Mouse (Mus musculus) liver, embryonic 12.5 days (tissue): ENCODE results near the gene Lrch3. TPM values are rescaled to one million over a fixed set of nuclear protein-coding genes. Genes with fewer than 3 reads are reported as not detected.
"Not testable (repeated sequence)": the region's sequence is repeated elsewhere in the genome, so short reads cannot be mapped to it uniquely, and the experiment has no call there.

Experiments used
- ATAC-seq: fragments of 200-750 bp; cut with Nextera tagmentation; 2 replicates; pipeline ENCODE4 v1.8.0; 2017; ENCODE audit warnings: moderate number of reproducible peaks, mild to moderate bottlenecking, moderate library complexity
- H3K27ac ChIP-seq: fragments of 300-500 bp; sonication (generic); 2 replicates; pipeline ENCODE4 v1.5.1; 2016; ENCODE audit warnings: mild to moderate bottlenecking
- H3K27me3 ChIP-seq: fragments of 300-500 bp; sonication (generic); replicated peaks from 2 replicates; pipeline ENCODE4 v1.6.1; 2016; ENCODE audit warnings: mild to moderate bottlenecking, moderate library complexity
- H3K36me3 ChIP-seq: fragments of 300-500 bp; sonication (generic); 2 replicates; pipeline ENCODE4 v1.6.1; 2016; ENCODE audit warnings: mild to moderate bottlenecking, moderate library complexity
- H3K4me1 ChIP-seq: fragments of 300-500 bp; sonication (generic); 2 replicates; pipeline ENCODE4 v1.6.1; 2016
- H3K4me2 ChIP-seq: fragments of 300-500 bp; sonication (generic); 2 replicates; pipeline ENCODE4 v1.6.1; 2016; ENCODE audit warnings: mild to moderate bottlenecking, moderate library complexity
- H3K4me3 ChIP-seq: fragments of 300-500 bp; sonication (generic); 2 replicates; pipeline ENCODE4 v1.5.1; 2016; ENCODE audit warnings: mild to moderate bottlenecking, moderate library complexity
- H3K9ac ChIP-seq: fragments of 300-500 bp; sonication (generic); 2 replicates; pipeline ENCODE4 v1.6.1; 2016; ENCODE audit warnings: mild to moderate bottlenecking, moderate library complexity
- H3K9me3 ChIP-seq: fragments of 300-500 bp; sonication (generic); replicated peaks from 2 replicates; pipeline ENCODE4 v1.6.1; 2016; ENCODE audit warnings: mild to moderate bottlenecking, moderate library complexity
- WGBS: fragments of 180-500 bp; shearing (Covaris S2); methylation state at CpG from one replicate; pipeline ENCODE4 v1.1.7; 2016; ENCODE audit not compliant: insufficient replicate concordance; 5-methylcytosine and 5-hydroxymethylcytosine counted together
- polyA plus RNA-seq: library from polyadenylated mRNA; unstranded; fragments of >200 nt; fragmentation: Nextera tagmentation; extraction: Ambion mirVana; gene quantifications from 2 replicates; pipeline ENCODE4 v1.2.1, GENCODE M21; 2016

Lrch3 gene
- polyA plus RNA-seq: 9.9 and 10.1 TPM in 2 replicates

DNA sequence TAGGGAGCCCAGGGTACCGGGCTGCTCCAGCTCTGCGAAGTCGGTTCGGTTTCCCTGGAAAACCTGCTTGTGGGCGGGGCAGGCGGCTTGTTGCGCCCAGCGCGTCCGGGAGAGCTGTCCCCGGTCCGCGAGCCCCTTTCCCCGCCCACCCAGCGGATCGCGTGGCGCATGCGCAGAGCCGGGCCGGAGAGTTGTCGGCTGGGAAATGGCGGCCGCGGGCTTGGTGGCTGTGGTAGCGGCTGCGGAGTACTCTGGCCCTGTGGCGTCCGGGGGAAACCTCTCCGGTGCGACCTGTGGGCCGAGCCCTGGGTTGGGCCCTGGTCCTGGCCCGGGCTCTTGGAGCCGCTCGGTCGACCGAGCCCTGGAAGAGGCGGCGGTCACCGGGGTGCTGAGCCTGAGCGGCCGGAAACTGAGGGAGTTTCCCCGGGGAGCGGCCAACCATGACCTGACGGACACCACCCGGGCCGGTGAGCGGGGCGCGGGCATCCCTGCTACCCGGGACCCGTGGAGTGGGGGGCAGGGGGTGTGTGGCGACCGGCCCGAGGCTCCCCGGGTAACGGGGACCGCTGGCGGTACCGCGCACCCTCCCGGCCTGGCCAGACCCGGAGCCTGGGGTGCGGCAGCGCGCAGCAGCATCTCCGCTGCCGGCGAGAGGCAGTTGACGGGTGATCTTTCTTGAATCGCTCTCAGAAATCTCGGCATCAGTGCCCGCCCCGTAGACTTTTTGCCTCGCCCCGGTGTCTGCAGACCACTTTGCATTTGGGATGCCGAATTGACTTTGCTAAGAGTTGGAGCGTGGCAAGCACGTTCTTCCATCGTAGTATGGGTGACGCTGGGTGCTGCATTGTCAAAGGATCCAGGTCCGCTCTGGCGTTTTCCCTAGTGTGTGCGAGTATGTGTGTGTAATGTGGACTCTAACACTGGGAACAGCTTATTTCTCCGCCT, at the start of gene Lrch3:
TSS of gene Lrch3 (plus strand) at position 164 of the 945 bp plus-strand sequence.
- H3K27me3 ChIP-seq: no peaks in the 10 kb centered on the region
- no peaks in the 10 kb centered on the region for H3K9me3 ChIP-seq
- under 1% methylated on average over 85 of the region's 85 CpGs for WGBS
- ATAC-seq: peak; percentile 90
- peak within 1 kb of the TSS; percentile 84 for H3K4me3 ChIP-seq
- peak within 1 kb of the TSS; percentile 86 for H3K4me2 ChIP-seq
- H3K36me3 ChIP-seq: peaks cover 1% of the 10 kb centered on the region; the same call in 1 of the 2 replicates
- H3K4me1 ChIP-seq: peaks cover 36% of the 10 kb centered on the region
- peak within 1 kb of the TSS; percentile 86 for H3K27ac ChIP-seq
- peak within 1 kb of the TSS; percentile 94 for H3K9ac ChIP-seq

DNA sequence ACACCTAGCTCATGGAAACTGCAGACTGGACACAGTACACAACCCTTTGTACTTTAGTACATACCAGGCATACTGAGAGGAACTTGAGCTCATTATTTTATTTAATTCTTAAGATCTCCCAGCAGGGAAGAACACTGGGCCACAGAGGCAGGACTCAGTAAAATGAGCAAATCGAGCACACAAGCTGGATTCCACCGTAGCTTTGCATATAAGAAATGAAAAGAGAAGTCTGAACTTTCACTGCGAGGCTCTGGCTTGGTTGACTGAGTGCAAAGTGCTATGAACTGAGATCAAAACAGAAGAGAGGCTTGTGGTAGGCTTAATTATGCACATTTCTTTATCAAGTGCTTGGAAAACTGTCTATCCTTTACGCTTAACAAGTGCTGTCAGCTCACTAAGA, 48.5 kb upstream of the Lrch3 start:
- Histone ChIP-seq H3K27me3 (no peaks in the 10 kb centered on the region), H3K9me3 (no peaks in the 10 kb centered on the region), H3K4me2 (no peak overlapping the region), H3K9ac (no peak overlapping the region), H3K4me1 (peaks cover 19% of the 10 kb centered on the region), H3K27ac (no peak overlapping the region), H3K36me3 (peaks cover 9% of the 10 kb centered on the region), H3K4me3 (no peak overlapping the region)
- no peak for ATAC-seq
- 82% methylated on average over 4 of the region's 4 CpGs for WGBS

DNA sequence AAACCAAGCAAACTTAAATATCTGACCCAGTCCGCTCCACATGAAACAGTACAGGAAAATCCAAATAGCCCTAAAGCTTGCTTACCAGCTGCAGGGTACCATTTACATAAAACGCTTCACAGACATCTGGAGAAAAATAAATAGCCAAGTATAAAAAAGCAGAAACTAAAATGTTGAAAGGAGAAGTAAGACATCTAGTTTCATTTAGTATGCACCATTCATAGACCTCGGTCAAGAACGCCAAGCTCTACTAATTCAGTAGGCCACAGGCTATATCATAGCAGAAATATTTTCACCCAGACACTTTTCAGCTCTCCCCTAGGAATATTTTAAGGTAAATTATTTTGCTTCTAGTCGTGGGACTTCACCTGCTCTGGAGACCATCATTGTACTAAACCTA, 47.2 kb upstream of the Lrch3 start:
- H3K4me1 ChIP-seq: peaks cover 19% of the 10 kb centered on the region
- peak overlapping the region; percentile 93 for H3K4me2 ChIP-seq
- no peaks in the 10 kb centered on the region for H3K9me3 ChIP-seq
- 72% methylated on average over 5 of the region's 5 CpGs for WGBS
- H3K4me3 ChIP-seq: no peak overlapping the region
- H3K36me3 ChIP-seq: peaks cover 3% of the 10 kb centered on the region; the same call in 1 of the 2 replicates
- no peak for ATAC-seq
- H3K9ac ChIP-seq: no peak overlapping the region
- H3K27ac ChIP-seq: no peak overlapping the region
- H3K27me3 ChIP-seq: no peaks in the 10 kb centered on the region

DNA sequence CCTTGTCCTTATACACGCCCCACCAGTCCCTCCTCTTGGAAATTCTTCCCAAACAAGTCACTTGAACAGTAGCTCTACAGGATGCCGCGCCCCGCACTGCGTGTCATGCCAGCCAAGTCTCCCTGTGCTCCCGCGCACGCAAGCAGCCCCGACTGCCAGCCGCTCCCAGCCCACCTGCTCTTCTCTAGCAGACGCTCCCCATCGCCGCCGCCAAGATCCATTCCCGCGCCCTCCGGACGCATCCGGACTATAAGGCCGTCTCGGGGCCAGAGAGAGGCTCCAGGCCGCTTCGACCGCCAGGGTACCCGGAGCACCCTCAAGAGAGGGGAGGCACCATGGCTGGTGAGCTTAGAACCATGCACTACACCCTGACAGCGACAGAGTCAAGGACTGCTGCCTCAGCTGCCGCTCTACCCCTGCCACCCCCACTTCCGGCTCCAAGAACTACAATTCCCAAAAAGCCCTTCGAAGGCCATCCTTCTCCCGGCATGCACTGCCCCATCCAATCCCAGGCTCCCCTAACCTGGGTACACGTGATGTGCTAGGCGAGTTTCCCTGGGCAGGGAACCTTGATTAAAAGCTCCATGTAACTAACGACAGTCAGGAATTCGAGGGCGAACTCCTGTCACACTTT, 45.9 kb upstream of the Lrch3 start:
- H3K9me3 ChIP-seq: no peaks in the 10 kb centered on the region
- peak; percentile 97 for ATAC-seq
- peaks cover 3% of the 10 kb centered on the region; the same call in 1 of the 2 replicates for H3K36me3 ChIP-seq
- H3K4me1 ChIP-seq: peaks cover 19% of the 10 kb centered on the region
- peak overlapping the region; percentile 85 for H3K4me3 ChIP-seq
- peak overlapping the region; percentile 93 for H3K4me2 ChIP-seq
- peak overlapping the region; percentile 79 for H3K9ac ChIP-seq
- under 1% methylated on average over 35 of the region's 35 CpGs for WGBS
- H3K27ac ChIP-seq: peak overlapping the region; percentile 64
- 0 out of 2 replicates have a peak, but pooled peaks cover 1% of the 10 kb centered on the region for H3K27me3 ChIP-seq

DNA sequence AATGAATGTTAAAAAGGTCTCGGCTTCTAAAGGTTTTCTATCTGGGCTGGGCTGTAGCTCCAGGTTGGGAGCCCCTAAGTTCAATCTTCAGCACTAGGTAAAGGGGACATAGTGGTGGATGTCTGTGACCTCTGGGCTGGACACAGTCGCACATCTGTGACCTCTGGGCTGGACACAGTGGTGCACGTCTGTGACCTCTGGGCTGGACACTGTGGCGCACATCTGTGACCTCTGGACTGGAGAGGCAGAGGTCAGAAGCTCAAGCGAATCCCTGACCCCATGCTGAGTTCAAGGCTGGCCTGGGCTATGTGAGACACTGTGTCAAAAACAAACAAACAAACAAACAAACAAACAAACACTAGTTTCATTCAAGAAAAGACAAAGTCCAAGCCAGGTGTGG, 43.7 kb upstream of the Lrch3 start:
- Histone ChIP-seq H3K9ac (no peak overlapping the region), H3K27ac (no peak overlapping the region), H3K4me1 (peaks cover 19% of the 10 kb centered on the region), H3K4me2 (no peak overlapping the region), H3K27me3 (peaks cover 5% of the 10 kb centered on the region; the same call in 1 of the 2 replicates), H3K36me3 (no peaks in the 10 kb centered on the region), H3K4me3 (no peak overlapping the region), H3K9me3 (no peaks in the 10 kb centered on the region)
- 63% methylated on average over 5 of the region's 5 CpGs for WGBS
- no peak for ATAC-seq

DNA sequence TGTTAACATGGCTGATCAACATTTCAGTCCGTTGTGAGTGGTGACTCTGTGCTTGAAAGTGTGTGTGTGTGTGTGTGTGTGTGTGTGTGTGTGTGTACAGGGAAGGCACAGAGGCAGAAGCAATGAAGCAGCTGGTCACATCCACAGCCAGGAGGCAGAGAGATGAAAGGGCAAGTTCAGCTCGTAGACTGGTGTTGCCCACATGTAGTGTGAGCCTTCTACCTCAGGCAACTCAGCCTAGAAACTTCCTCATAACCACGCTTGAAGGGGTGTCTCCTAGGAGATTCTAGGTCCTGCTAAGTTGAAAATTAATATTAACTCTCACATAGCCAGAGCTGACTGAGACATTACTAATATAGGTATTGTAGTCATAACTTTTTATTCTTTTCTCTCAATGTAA, 40.5 kb upstream of the Lrch3 start:
- H3K4me3 ChIP-seq: no peak overlapping the region
- peaks cover 17% of the 10 kb centered on the region for H3K4me1 ChIP-seq
- no peaks in the 10 kb centered on the region for H3K36me3 ChIP-seq
- no peak overlapping the region for H3K4me2 ChIP-seq
- H3K9ac ChIP-seq: no peak overlapping the region
- H3K9me3 ChIP-seq: no peaks in the 10 kb centered on the region
- no peak for ATAC-seq
- peaks cover 5% of the 10 kb centered on the region; the same call in 1 of the 2 replicates for H3K27me3 ChIP-seq
- no peak overlapping the region for H3K27ac ChIP-seq
- WGBS: 31% methylated on average over 3 of the region's 3 CpGs

DNA sequence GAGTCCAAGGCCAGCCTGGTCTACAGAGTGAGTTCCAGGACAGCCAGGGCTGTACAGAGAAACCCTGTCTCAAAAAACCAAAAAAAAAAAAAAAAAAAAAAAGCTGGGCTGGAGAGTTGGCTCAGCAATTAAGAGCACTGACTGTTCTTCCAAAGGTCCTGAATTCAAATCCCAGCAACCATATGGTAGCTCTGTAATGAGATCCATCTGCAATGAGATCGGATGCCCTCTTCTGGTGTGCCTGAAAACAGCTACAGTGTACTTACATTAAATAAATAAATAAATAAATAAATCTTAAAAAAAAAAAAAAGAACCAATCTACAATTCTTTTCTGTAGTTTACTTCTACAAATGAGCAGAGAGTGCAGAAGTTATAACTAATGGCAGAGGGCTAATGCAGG, 38.6 kb upstream of the Lrch3 start:
- not testable (repeated sequence) for H3K4me2 ChIP-seq, H3K4me3 ChIP-seq, ATAC-seq, H3K9ac ChIP-seq, H3K27ac ChIP-seq, H3K36me3 ChIP-seq, H3K27me3 ChIP-seq, H3K9me3 ChIP-seq
- 47% methylated on average over 1 of the region's 1 CpGs for WGBS
- H3K4me1 ChIP-seq: peaks cover 24% of the 10 kb centered on the region

DNA sequence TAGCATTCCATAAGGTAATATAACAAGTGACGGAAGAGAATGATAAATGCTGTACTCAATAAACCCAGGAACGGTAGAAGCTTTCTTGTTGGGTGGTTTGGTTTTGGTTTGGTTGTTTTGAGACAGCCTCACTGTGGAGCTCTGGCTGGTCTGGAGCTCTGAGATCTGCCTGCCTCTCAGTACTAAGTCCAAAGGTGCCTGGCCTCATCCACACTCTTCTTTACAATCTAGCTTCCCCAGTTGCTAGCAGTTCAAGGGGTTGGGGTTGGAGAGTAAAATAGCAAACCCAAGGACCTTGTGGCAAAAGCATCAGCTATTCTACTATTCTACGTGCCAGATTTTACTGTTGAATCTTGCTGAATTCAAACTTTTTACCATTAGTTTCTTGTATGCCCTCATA, 38.1 kb upstream of the Lrch3 start:
- Histone ChIP-seq H3K4me2 (no peak overlapping the region), H3K9me3 (no peaks in the 10 kb centered on the region), H3K4me3 (no peak overlapping the region), H3K4me1 (peaks cover 24% of the 10 kb centered on the region), H3K27me3 (peaks cover 5% of the 10 kb centered on the region; the same call in 1 of the 2 replicates), H3K9ac (no peak overlapping the region), H3K36me3 (no peaks in the 10 kb centered on the region), H3K27ac (no peak overlapping the region)
- 84% methylated on average over 3 of the region's 3 CpGs for WGBS
- no peak for ATAC-seq

DNA sequence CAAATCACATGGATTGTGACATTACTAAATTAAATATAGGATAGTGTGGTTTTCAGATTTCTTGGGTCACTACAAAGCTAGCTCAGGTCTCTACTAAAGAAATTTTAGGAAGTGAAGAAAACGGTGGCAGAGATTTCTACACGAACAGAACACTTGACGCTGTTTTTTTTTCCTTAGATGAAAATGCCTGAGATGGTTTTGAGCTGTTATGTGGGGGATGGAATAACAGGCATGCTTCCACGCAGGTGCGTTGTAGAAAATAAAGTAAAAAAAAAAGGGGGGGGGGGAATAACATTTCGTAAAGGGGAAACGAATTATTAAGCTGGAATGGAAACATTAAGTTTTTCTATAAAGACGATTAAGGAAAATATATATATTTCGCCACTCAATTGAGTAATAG, 37.1 kb upstream of the Lrch3 start:
- Histone ChIP-seq H3K9ac (peak overlapping the region; percentile 92; the same call in 1 of the 2 replicates), H3K4me1 (peaks cover 24% of the 10 kb centered on the region), H3K9me3 (no peaks in the 10 kb centered on the region), H3K4me3 (peak overlapping the region; percentile 76), H3K4me2 (peak overlapping the region; percentile 98), H3K27ac (no peak overlapping the region), H3K27me3 (peaks cover 5% of the 10 kb centered on the region; the same call in 1 of the 2 replicates), H3K36me3 (no peaks in the 10 kb centered on the region)
- WGBS: 33% methylated on average over 9 of the region's 9 CpGs
- no peak for ATAC-seq

DNA sequence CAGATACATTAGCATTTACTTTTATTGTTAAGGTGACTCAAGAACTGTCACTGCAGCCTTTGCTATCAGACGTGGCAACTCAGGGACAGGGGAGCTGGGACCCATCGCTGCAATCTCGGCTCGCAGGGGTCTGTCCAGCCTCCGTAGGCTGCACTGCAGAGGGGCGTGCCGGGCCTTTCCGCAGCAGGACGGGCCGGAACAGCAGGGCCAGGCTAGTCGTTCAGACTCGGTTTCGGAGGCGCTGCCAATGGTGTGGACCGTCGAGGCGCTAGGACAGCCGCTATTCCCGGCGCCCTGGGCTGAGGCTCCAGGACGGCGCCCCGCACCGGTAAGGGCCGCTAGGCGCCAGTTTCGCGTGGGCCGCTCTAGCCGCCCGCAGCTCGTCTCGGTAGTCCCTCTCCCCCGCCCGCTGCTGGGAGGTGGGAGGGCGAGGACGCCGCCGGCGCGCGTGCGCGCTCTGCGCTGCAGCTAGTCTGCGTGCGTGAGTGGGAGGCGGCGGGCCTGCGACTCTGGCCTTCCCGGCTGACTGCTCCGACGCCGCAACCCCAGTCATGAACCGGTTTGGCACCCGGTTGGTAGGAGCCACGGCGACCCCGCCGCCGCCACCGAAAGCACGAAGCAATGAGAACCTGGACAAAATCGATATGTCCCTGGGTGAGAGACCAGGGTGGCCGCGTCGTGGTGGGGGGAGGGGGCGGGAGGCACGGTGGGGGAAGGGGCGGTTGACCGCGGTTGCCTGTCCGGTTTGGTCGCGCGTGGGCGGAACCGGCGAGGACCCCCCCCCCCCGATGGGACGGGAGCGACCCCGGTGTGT, 36.4 kb upstream of the Lrch3 start, which contains the start of the genes Fyttd1 and Rubcn:
TSS of gene Fyttd1 (plus strand) at position 158 of the 814 bp plus-strand sequence.
TSS of gene Rubcn (minus strand) at position 424 of the 814 bp plus-strand sequence.
- H3K4me2 ChIP-seq: peak within 1 kb of the TSS; percentile 98
- H3K9ac ChIP-seq: peak within 1 kb of the TSS; percentile 92
- H3K9me3 ChIP-seq: no peaks in the 10 kb centered on the region
- peak within 1 kb of the TSS; percentile 76 for H3K4me3 ChIP-seq
- WGBS: under 1% methylated on average over 80 of the region's 83 CpGs
- peak; percentile 96 for ATAC-seq
- peaks cover 5% of the 10 kb centered on the region; the same call in 1 of the 2 replicates for H3K27me3 ChIP-seq
- no peaks in the 10 kb centered on the region for H3K36me3 ChIP-seq
- H3K27ac ChIP-seq: peak within 1 kb of the TSS; percentile 70
- peaks cover 24% of the 10 kb centered on the region for H3K4me1 ChIP-seq

DNA sequence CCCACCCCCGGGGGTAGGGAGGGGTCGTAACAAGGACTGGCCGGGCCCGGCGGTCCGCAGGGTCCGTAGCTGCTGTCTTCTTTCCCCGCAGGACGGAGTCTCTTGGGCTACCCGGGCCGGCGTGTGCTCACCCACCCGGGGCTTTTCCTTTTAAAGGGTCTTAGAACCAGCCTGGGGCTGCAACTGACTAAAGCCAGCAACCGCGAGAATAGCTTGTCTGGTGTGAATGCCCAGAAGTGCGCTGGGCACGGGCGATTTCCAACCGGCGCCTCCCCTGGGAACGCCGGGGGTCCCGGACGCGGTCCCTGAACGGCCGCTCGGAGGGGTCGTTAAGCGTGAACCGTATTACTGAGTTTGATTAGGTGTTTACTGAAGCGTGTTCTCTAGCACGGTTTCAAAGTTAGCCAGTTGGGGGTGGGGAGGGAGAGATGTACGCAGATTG, 35.7 kb upstream of the Lrch3 start:
- ATAC-seq: peak; percentile 7; the same call in 1 of the 2 replicates
- Histone ChIP-seq H3K27me3 (peaks cover 2% of the 10 kb centered on the region; the same call in 1 of the 2 replicates), H3K9ac (peak overlapping the region; percentile 92), H3K9me3 (no peaks in the 10 kb centered on the region), H3K4me2 (peak overlapping the region; percentile 98), H3K36me3 (no peaks in the 10 kb centered on the region), H3K4me3 (peak overlapping the region; percentile 76), H3K4me1 (peaks cover 24% of the 10 kb centered on the region), H3K27ac (peak overlapping the region; percentile 69)
- WGBS: under 1% methylated on average over 34 of the region's 34 CpGs
